Mouse (Mus musculus) stomach, embryonic 14.5 days (tissue): ENCODE measurements at regions not wholly inside any gene's neighbourhood (a gene's known extent, or its start where the extent isn't known, plus 50 kb on each side); places are given as distances from the start of the nearest gene placed in this dataset.
"Not testable (repeated sequence)": the region's sequence is repeated elsewhere in the genome, so short reads cannot be mapped to it uniquely, and the experiment has no call there.

Experiments
- ATAC-seq: fragments of 200-750 bp; cut with Nextera tagmentation; 2 replicates; pipeline ENCODE4 v1.8.0; 2017; ENCODE audit warnings: low read depth, moderate TSS enrichment; ENCODE audit not compliant: insufficient number of reproducible peaks, insufficient read depth, low FRiP score
- H3K27ac ChIP-seq: fragments of 300-500 bp; sonication (generic); 2 replicates; pipeline ENCODE4 v1.5.1; 2014; ENCODE audit warnings: mild to moderate bottlenecking, low read length, moderate library complexity, mixed read lengths
- H3K27me3 ChIP-seq: fragments of 300-500 bp; sonication (generic); 2 replicates; pipeline ENCODE4 v1.6.1; 2014; ENCODE audit warnings: low read length, control low read depth, mixed read lengths; ENCODE audit not compliant: control insufficient read depth, insufficient read depth
- H3K36me3 ChIP-seq: fragments of 300-500 bp; sonication (generic); 2 replicates; pipeline ENCODE4 v1.6.1; 2014; ENCODE audit warnings: mild to moderate bottlenecking, control low read depth, low read length, moderate library complexity, mixed read lengths; ENCODE audit not compliant: control insufficient read depth, insufficient read depth
- H3K4me1 ChIP-seq: fragments of 300-500 bp; sonication (generic); 2 replicates; pipeline ENCODE4 v1.6.1; 2014; ENCODE audit warnings: low read length, control low read depth, mixed read lengths; ENCODE audit not compliant: control insufficient read depth, insufficient read depth
- H3K4me2 ChIP-seq: fragments of 300-500 bp; sonication (generic); replicated peaks from 2 replicates; pipeline ENCODE4 v1.6.1; 2014; ENCODE audit warnings: low read depth, low read length, control low read depth
- H3K4me3 ChIP-seq: fragments of 300-500 bp; sonication (generic); 2 replicates; pipeline ENCODE4 v1.5.1; 2014; ENCODE audit warnings: low read depth, low read length, control low read depth
- H3K9ac ChIP-seq: fragments of 300-500 bp; sonication (generic); replicated peaks from 2 replicates; pipeline ENCODE4 v1.6.1; 2014; ENCODE audit warnings: low read depth, mild to moderate bottlenecking, control low read depth, low read length, moderate library complexity, mixed read lengths
- H3K9me3 ChIP-seq: fragments of 300-500 bp; sonication (generic); 2 replicates; pipeline ENCODE4 v1.6.1; 2016; ENCODE audit warnings: low read depth, low read length, control low read depth; ENCODE audit not compliant: control insufficient read depth
- WGBS: fragments of 180-500 bp; shearing (Covaris S2); extraction: QIAGEN DNeasy Blood & Tissue Kit; methylation state at CpG from one replicate; pipeline ENCODE4 v1.1.7; 2014; 5-methylcytosine and 5-hydroxymethylcytosine counted together

DNA sequence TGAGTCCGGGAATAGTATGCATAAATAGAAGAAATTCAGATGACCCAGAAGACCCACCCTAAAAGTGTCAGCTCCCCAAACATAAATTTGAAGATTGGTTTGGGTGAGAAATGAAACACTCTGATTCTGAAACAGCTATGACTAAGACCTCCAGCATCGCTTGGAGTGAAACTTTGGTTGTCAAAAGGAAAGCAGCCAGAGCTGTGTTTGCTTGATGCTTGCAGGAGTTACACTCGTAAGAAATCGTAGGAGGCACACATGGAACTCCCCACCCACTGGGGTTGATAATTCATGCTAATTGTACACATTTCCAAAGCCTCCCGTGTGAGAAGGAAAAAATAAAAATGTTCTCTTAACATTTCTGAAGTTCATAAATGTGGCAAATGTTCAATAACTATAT lies 454.6 kb upstream of the Kif18a start:
- WGBS: 55% methylated on average over 5 of the region's 5 CpGs
- H3K27ac ChIP-seq: no peak overlapping the region
- peaks cover 4% of the 10 kb centered on the region; the same call in 1 of the 2 replicates for H3K4me1 ChIP-seq
- no peaks in the 10 kb centered on the region for H3K27me3 ChIP-seq
- H3K4me3 ChIP-seq: no peak overlapping the region
- ATAC-seq: no peak
- H3K4me2 ChIP-seq: no peak overlapping the region
- H3K9ac ChIP-seq: no peak overlapping the region
- no peaks in the 10 kb centered on the region for H3K9me3 ChIP-seq
- H3K36me3 ChIP-seq: no peaks in the 10 kb centered on the region

- Histone ChIP-seq H3K9me3 (no peaks in the 10 kb centered on the region), H3K9ac (no peak overlapping the region), H3K36me3 (no peaks in the 10 kb centered on the region), H3K4me1 (peaks cover 4% of the 10 kb centered on the region; the same call in 1 of the 2 replicates), H3K27ac (no peak overlapping the region), H3K4me3 (no peak overlapping the region), H3K4me2 (peak overlapping the region; percentile 26), H3K27me3 (no peaks in the 10 kb centered on the region)
- peak; percentile 77 for ATAC-seq
- 5% methylated on average over 12 of the region's 12 CpGs for WGBS
Observed at GRCm38 (mm10) chr2:108827106-108827838, 453.3 kb upstream of the Kif18a start.

GRCm38 (mm10) chr2:108827974-108828700 lies 452.4 kb upstream of the Kif18a start:
- ATAC-seq: no peak
- H3K4me1 ChIP-seq: peaks cover 4% of the 10 kb centered on the region; the same call in 1 of the 2 replicates
- WGBS: 45% methylated on average over 3 of the region's 3 CpGs
- H3K4me3 ChIP-seq: no peak overlapping the region
- H3K4me2 ChIP-seq: no peak overlapping the region
- no peaks in the 10 kb centered on the region for H3K36me3 ChIP-seq
- no peak overlapping the region for H3K9ac ChIP-seq
- H3K9me3 ChIP-seq: no peaks in the 10 kb centered on the region
- H3K27ac ChIP-seq: no peak overlapping the region
- no peaks in the 10 kb centered on the region for H3K27me3 ChIP-seq

GRCm38 (mm10) chr2:108843855-108844254 lies 436.7 kb upstream of the Kif18a start:
- H3K4me2 ChIP-seq, H3K4me1 ChIP-seq, H3K9ac ChIP-seq, H3K27me3 ChIP-seq, H3K9me3 ChIP-seq, ATAC-seq, H3K4me3 ChIP-seq, H3K27ac ChIP-seq, H3K36me3 ChIP-seq: not testable (repeated sequence)
- WGBS: 77% methylated on average over 2 of the region's 2 CpGs

- no peak overlapping the region for H3K27ac ChIP-seq
- no peak overlapping the region for H3K4me3 ChIP-seq
- H3K4me2 ChIP-seq: no peak overlapping the region
- 87% methylated on average over 3 of the region's 3 CpGs for WGBS
- ATAC-seq: no peak
- H3K27me3 ChIP-seq: no peaks in the 10 kb centered on the region
- no peaks in the 10 kb centered on the region for H3K4me1 ChIP-seq
- H3K36me3 ChIP-seq: no peaks in the 10 kb centered on the region
- H3K9ac ChIP-seq: no peak overlapping the region
- H3K9me3 ChIP-seq: 0 out of 2 replicates have a peak, but pooled peaks cover 2% of the 10 kb centered on the region
Observed at GRCm38 (mm10) chr2:108848051-108848450, 432.5 kb upstream of the Kif18a start.

- Histone ChIP-seq H3K9me3 (no peaks in the 10 kb centered on the region), H3K4me2 (no peak overlapping the region), H3K4me3 (no peak overlapping the region), H3K9ac (no peak overlapping the region), H3K36me3 (no peaks in the 10 kb centered on the region), H3K4me1 (no peaks in the 10 kb centered on the region), H3K27ac (no peak overlapping the region), H3K27me3 (no peaks in the 10 kb centered on the region)
- no peak for ATAC-seq
- 78% methylated on average over 2 of the region's 2 CpGs for WGBS
Observed at GRCm38 (mm10) chr2:108854399-108854798, 426.1 kb upstream of the Kif18a start.

GRCm38 (mm10) chr2:108877141-108877540 lies 403.4 kb upstream of the Kif18a start:
- Histone ChIP-seq H3K9me3 (no peaks in the 10 kb centered on the region), H3K4me3 (no peak overlapping the region), H3K27me3 (no peaks in the 10 kb centered on the region), H3K4me2 (no peak overlapping the region), H3K9ac (no peak overlapping the region), H3K36me3 (no peaks in the 10 kb centered on the region), H3K4me1 (no peaks in the 10 kb centered on the region), H3K27ac (no peak overlapping the region)
- no peak for ATAC-seq
- WGBS: 76% methylated on average over 4 of the region's 4 CpGs

DNA sequence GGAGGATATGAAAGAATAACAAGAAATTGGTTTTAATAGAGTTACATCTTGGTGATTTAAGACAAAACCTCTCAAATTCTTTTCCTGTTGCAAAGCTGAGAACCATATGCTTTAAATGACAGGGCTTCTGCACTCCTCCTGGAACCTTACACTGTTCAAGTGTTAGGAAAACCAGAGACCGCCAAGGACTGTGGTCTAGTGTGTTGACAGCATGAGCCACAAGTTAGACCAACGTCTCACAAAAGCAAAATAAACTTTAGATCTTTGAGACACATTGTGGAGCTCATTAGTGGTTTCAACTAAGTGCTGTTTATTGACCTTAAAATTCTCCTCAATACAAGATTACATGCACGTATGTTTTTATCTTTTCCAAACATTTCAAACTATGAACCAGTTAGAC lies 402.9 kb upstream of the Kif18a start:
- 51% methylated on average over 3 of the region's 3 CpGs for WGBS
- no peaks in the 10 kb centered on the region for H3K27me3 ChIP-seq
- H3K9me3 ChIP-seq: no peaks in the 10 kb centered on the region
- no peaks in the 10 kb centered on the region for H3K4me1 ChIP-seq
- no peak overlapping the region for H3K4me3 ChIP-seq
- H3K4me2 ChIP-seq: no peak overlapping the region
- H3K9ac ChIP-seq: no peak overlapping the region
- H3K27ac ChIP-seq: no peak overlapping the region
- no peak for ATAC-seq
- H3K36me3 ChIP-seq: no peaks in the 10 kb centered on the region
